16 mouse cellular contexts compared by ENCODE assay signal in genomic region chr1:134872678-134873077, GRCm38 (mm10).
DNase-seq lines count a peak whose midpoint lies in the region; ATAC-seq lines count a peak whose summit lies in the region.
"Had no signal": no experiment of that assay in that cellular context is flagged by ENCODE, and none has a peak within 500 bp of the region (broad histone marks: within the 10 kb centered on the region; RNA-seq: fewer than 3 reads in every experiment).

No protein-coding gene starts in this region.

- DNase-seq in lung, postnatal 36 days = peak; percentile 6
- DNase-seq in lung, postnatal 14 days = no peak
- peak; percentile 32 to 47 for DNase-seq in B cell, adult 2 months
- DNase-seq in left cerebral cortex, adult 9 months (ENCODE audit: low spot score in 2 of 2) = no peak
- DNase-seq in kidney, postnatal 10 days = no peak
- DNase-seq in right cerebral cortex, postnatal 25 days = no peak
- DNase-seq: adrenal gland, adult 8-10 months; adrenal gland, postnatal 36 days; cerebellum, adult 2 months; cerebellum, postnatal 10 days; embryo, embryonic 11 days; gastrocnemius, postnatal 36 days; heart, adult 2 months; heart, postnatal 14 days had no signal

- ATAC-seq in megakaryocyte progenitor cell, adult 5-6 weeks (replicated peaks; ENCODE audit: poor library complexity) = 0 out of 2 replicates have a peak, but pooled peaks have one; percentile 31
- ATAC-seq: forebrain, embryonic 14.5 days had no signal

Comparison
In these comparisons a context has a peak if more than half of its experiments do, and no peak if none do; other contexts are left out.
1. DNase-seq: peak in lung, postnatal 36 days (single experiment) and B cell, adult 2 months (2 of 2); none in lung, postnatal 14 days (single experiment), left cerebral cortex, adult 9 months (0 of 2), kidney, postnatal 10 days (single experiment) and right cerebral cortex, postnatal 25 days (single experiment).